Mouse (Mus musculus) splenic B cell, adult 2 months (primary cell): ENCODE results near the gene Gp9.

Source experiments
- DNase-seq: peaks from one replicate; pipeline ENCODE4 v3.0.0-alpha.2; 2011; ENCODE audit warnings: low read depth, low spot score
- H3K27me3 ChIP-seq: 2 replicates; pipeline ENCODE4 v1.6.1; 2012; ENCODE audit warnings: mild to moderate bottlenecking, low read length, moderate library complexity, mixed read lengths; ENCODE audit not compliant: control insufficient read depth, poor library complexity, insufficient read depth, severe bottlenecking
- H3K36me3 ChIP-seq: 2 replicates; pipeline ENCODE4 v1.6.1; 2012; ENCODE audit warnings: mild to moderate bottlenecking, low read length, moderate library complexity, mixed read lengths; ENCODE audit not compliant: control insufficient read depth, poor library complexity, insufficient read depth, severe bottlenecking

Gp9 gene

DNA sequence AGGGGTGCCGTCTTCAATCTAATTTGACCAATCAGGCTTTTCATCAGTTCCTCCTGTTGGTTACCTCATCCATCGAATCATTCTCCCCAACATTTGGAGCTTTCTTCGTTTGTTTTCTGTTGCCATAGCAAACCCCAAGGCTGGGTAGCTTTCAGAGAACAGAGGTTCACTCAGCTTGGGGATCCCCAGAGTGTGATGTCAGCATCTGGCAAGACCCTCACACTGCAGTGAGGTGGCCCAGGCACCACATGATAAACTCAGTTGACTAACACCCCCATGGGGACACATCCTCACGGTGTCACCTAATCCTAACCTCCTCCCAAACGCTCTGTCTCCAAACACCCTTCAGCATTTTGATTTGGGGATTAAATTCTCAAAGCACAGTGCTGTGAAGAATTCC, 34.6 kb upstream of the Gp9 start:
- no peaks in the 10 kb centered on the region for H3K27me3 ChIP-seq
- DNase-seq = peak; percentile 20
- no peaks in the 10 kb centered on the region for H3K36me3 ChIP-seq

DNA sequence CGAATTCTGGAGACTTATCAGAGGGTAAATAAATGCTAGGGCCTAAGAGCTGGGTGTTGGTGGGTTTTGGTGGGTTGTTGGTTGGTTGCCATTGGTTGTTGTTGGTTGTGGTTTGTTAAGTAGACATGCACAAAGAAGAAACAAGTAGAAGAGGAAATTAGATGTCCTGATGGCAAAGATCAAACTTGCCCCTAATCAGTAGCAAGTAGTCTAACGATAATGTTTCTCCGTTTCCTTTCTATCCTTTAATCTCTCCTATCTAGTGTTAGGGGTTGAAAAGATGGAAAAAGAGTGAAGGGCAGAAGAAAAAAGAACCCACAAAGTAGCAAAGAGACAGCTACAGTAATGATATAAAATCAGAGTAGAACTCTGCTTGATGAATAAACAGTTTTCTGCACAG, 33.2 kb upstream of the Gp9 start:
- no peaks in the 10 kb centered on the region for H3K27me3 ChIP-seq
- DNase-seq = no peak
- no peaks in the 10 kb centered on the region for H3K36me3 ChIP-seq

DNA sequence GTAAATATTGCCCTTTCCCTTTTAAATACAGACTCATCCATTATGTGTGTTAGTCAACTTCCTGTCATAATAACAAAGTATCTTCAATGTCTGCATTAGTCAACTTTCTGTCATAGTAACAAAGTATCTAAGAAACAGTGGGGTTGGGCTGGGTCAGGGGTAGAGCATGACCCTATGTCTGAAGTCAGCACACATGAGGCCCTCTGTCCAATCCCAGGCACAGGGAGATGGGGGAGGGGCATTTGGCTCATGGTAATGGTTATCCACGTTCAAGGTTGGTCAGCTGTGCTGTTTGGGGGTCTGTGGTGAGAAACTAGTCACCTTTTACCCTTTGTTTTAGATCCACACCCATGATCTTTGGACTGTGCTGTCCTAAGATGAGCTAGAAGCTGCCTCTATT, 32.6 kb upstream of the Gp9 start:
- H3K27me3 ChIP-seq = no peaks in the 10 kb centered on the region
- no peaks in the 10 kb centered on the region for H3K36me3 ChIP-seq
- no peak for DNase-seq

DNA sequence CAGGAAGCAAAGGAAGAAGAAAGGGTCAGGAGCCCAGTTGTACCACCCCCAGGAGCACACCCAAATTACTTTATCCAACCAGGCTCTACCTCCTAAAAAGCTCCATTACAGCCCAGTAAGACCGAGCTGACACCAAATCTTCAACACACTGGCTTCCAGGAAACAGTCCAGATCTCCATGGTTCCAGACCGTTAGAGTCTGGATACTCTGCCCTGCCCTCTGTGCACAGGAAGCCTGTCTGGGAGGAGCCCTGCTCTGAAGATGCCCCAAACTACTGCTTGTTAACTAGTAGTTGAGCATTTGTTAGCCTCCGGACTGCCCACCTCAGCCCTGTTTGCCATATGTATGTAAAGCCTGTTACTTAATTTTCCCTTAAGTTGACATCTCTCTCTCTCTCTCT, 31.8 kb upstream of the Gp9 start:
- Histone ChIP-seq H3K27me3 (no peaks in the 10 kb centered on the region), H3K36me3 (no peaks in the 10 kb centered on the region)
- DNase-seq = no peak

DNA sequence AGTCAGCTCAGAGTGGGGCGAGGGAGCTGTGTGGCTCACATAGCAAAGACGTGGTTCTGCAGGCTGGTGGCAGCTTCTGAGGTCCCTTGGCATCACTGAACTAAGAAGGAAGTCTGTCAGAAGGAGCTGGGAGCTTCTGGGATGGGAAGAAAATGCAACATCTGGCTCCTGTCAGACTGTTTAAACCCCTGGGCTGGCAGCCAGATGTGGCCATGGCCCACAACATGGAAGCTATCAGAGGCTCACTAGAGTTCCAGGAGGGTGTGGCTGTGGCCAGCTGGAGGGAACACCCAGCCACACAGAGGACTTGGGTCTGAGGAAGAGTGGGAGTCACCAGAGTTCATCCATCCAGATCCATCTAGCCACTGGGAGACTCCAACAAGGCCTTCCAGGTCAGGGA, 31.0 kb upstream of the Gp9 start:
- Histone ChIP-seq H3K27me3 (no peaks in the 10 kb centered on the region), H3K36me3 (no peaks in the 10 kb centered on the region)
- no peak for DNase-seq

DNA sequence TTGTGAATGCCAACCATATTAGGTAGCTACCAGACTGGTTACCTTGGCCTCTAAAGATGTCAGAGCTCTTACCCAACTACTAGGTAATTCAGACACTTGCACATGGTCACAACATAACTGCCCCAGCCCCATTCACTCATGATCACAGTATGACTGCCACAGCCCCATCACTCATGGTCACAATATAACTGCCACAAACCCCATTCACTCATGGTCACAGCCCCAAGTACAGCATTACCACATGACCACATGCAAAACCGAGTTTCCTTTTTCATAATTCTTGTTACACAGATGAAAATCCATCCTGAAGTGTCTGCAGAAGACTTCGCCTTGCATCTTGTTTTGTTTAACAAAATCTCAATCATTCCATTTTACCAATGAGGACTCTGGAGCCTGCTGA, 29.8 kb upstream of the Gp9 start:
- Histone ChIP-seq H3K36me3 (no peaks in the 10 kb centered on the region), H3K27me3 (no peaks in the 10 kb centered on the region)
- peak; percentile 28 for DNase-seq

DNA sequence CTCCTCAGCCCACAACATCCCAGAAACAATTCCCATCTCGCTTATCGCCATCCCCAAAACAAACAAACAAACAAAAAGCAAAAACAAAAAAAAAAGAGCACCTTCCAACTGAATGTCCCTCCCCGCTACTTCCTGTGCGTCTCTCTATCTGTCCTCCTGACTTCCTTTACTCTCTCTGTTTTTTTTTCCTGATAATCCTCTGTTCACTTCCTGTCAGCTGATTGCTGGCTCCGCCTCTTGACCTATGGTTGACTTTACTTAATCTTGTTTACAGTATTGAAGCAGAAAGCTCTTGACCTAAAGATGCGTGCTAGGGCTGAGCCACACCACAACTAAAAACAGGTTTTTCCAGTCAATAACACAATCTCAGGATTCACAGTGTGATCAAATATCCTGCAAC, 29.3 kb upstream of the Gp9 start:
- no peaks in the 10 kb centered on the region for H3K36me3 ChIP-seq
- DNase-seq = no peak
- H3K27me3 ChIP-seq = no peaks in the 10 kb centered on the region

DNA sequence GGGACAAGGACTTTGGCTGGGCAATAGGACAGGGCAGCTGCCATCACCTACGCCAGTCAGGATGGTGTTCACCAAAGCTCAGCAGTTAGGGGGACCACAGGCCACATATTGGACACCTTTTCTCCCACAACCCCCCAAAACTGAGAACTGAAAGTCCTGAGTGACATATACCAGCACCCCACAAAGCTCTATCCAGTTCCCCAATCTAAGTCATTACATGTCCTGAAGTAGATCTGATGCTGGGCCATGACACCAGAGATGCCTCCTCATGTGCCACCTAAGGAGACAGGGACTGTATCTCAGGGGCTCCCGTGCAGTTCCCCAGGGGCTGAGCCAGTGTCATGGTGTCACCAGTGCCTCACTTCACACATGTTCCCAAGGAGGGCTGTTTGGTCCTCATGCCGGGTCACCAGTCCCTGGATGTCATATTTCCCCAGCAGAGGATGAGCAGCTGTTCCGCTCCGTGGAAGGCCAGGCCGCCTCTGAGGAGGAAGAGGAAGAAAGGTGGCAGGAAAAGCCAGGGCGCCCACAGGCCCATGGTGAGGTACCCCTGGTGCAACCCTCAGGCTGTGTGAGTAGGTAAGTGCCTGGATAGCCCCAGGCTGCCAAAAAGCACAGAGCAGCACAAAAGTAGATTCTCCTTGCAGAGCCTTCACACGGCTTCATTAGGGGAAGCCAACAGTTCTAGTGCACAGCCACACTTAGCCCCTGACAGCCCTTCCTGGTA, 27.5 kb upstream of the Gp9 start:
- Histone ChIP-seq H3K36me3 (no peaks in the 10 kb centered on the region), H3K27me3 (no peaks in the 10 kb centered on the region)
- DNase-seq = peak; percentile 33

DNA sequence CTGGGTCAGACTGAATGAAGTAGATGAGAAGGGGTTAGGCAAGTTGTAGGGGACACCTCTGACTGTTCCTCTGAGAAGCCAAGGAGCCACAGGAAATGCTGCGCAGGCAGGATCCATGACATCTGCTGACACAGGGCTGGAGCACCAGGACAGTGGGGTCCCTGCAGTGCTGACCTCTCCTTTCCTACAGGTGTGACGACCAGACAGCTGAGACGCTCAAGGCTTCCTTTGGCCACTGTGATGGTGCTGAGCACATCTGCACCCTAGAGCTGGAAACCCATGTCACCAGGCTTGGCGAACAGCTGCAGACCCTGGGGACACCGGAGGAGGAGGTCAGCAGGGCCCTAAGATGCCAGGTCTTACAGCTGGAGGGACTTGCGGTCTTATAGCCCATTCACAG, 26.3 kb upstream of the Gp9 start:
- DNase-seq = no peak
- no peaks in the 10 kb centered on the region for H3K27me3 ChIP-seq
- no peaks in the 10 kb centered on the region for H3K36me3 ChIP-seq

DNA sequence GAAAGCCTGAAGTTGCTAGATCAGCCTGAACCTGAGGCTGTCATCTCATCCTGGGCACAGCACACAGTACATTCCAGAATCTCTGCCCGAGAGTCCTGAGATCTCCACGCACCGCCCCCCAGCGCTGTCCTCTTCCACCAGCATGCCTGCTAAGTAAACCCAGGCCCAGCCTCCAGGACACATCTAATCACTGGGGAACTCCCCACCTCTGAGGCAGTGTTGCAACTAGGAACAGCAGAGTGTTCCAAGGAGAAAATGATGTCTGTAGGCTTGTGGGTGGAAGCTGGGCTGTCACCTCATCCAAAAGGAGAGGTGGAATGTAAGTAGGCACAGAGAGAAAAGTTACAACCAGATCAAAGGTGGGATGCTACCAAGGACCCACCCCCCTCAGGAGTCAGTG, 22.7 kb upstream of the Gp9 start:
- no peak for DNase-seq
- no peaks in the 10 kb centered on the region for H3K36me3 ChIP-seq

DNA sequence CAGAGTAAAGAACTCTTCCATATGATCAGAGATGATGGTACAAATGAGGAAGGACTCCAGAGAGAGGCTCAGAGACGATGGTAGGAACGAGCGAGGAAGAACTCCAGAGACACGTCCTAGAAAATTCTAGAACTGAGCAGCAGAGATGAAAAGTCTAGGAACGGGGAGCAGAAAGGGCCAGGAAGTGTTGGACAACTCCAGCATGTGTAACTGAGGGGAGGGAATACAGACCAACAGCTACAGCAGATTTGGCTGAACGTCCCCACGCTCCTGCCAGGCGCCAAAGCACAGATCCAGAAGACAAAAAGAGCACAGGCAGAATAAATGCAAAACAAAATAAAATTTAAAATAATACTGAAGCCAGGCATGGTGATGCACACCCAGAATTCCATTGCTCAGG, 21.0 kb upstream of the Gp9 start:
- Histone ChIP-seq H3K36me3 (no peaks in the 10 kb centered on the region), H3K27me3 (no peaks in the 10 kb centered on the region)
- no peak for DNase-seq

More for the DNA sequence above, 22.7 kb upstream of the Gp9 start:
- no peaks in the 10 kb centered on the region for H3K27me3 ChIP-seq

DNA sequence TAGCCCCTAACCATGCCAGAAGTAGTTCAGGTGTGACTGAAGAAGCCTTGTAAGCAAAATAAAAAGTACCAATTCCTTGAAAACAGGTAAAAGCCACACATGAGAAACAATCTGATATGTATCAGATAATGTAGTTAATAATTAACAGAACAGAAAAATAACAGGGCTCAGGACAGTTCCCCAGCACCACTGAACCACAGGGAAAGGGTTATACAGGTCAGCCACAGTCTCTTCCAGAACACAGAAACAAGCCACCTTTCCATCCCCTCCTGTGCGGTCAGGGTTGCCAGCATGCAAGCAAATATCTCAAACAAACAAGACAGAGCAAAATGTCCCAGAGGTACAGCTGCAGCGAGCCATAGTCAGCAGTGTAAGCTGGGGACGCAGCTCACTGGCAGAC, 18.5 kb upstream of the Gp9 start:
- no peak for DNase-seq
- H3K27me3 ChIP-seq = no peaks in the 10 kb centered on the region
- no peaks in the 10 kb centered on the region for H3K36me3 ChIP-seq

DNA sequence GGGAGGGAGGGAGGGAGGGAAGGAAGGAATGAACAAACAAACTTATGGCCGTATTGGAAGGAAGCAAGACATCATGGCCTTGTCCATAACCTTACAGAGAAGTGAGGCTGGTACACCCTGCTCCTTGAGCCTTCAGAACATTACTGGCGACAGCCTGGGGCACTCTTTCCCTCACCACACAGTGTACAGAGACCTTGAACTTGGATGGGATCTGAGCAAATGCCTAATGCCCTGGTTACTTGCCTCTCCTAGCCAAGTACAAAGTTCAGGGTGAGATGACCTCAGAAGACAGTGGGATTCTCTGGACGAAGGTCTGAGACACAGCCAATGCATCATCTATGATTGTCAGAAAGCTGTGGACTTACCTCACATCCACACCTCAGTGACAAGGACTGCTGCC, 18.0 kb upstream of the Gp9 start:
- no peak for DNase-seq
- H3K27me3 ChIP-seq = no peaks in the 10 kb centered on the region
- H3K36me3 ChIP-seq = no peaks in the 10 kb centered on the region

DNA sequence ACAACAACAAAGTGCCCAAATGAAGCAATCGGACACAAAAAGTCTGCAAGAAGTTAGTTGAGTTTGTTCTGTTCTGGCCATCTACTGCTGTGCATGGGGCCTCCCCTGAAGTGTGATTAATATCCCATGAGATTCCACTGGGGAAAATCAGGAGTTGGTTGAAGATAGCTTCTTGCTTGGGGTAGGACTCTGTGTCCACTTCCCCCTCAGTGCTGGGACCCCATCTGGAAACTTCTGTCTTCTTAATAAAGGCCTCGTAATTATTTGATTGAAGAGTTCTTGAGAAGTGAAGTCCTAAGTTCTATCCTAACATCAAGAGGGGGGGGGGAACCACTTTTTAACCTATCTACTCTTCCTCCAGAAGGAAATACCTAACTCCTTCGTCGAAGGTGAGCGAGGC, 15.7 kb upstream of the Gp9 start:
- Histone ChIP-seq H3K36me3 (no peaks in the 10 kb centered on the region), H3K27me3 (no peaks in the 10 kb centered on the region)
- no peak for DNase-seq

DNA sequence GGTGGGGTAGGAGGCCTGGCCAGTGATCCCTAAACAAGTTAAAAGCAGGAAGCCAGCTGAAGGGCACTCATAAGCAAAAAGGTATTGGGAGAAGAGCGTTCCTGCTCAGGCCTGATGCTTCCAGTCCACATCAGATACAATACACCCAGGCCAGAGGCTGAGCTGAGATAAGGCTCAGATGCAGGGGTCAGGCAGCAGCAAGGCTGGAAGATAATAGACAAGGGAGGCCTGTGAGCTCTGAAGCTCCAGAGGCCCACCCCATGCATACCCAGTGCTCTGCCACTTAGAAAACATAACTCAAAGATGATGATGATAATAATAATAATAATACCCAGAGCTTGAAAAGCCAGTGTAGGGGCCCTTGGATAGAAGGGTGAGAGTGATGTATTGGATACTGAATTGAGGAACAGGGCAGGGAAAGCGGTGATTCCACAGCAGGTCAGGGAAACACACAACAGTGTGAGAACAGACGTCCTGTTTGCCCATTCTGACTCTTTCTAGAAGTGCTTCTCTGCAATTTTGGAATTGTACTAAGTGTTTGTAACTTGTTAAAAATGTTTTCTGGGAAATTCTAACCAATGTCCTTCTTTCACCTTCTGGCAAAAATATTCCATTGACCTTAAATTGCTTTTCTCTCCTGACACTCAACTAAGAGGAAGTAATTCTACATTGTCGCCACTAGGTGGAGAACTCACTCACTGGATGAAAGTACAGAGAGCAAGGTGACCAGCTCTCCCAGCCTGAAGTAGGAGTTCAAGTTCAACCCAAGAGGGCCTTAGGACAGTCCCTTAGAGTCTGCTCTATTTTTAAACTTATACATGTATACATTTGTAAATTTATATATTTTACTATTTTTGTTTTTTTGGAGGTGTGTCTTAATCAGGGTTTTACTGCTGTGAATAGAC, 14.2 kb upstream of the Gp9 start:
- H3K27me3 ChIP-seq = no peaks in the 10 kb centered on the region
- peak; percentile 73 for DNase-seq
- H3K36me3 ChIP-seq = no peaks in the 10 kb centered on the region
